Mouse (Mus musculus) testis, adult 2 months (tissue): ENCODE data around the gene Cd300lb.

Source experiments
- CTCF ChIP-seq: fragments of 200-500 bp; IDR thresholded peaks from 2 replicates; pipeline ENCODE4 v1.5.1; 2012; ENCODE audit warnings: low read depth, mild to moderate bottlenecking, inconsistent platforms, low read length, moderate library complexity; ENCODE audit not compliant: control insufficient read depth, insufficient read depth, insufficient replicate concordance
- POLR2A ChIP-seq: fragments of 200-500 bp; IDR thresholded peaks from 2 replicates; pipeline ENCODE4 v1.6.1; 2012; ENCODE audit warnings: low read depth, mild to moderate bottlenecking, inconsistent platforms, low read length, moderate library complexity; ENCODE audit not compliant: control insufficient read depth

DNA sequence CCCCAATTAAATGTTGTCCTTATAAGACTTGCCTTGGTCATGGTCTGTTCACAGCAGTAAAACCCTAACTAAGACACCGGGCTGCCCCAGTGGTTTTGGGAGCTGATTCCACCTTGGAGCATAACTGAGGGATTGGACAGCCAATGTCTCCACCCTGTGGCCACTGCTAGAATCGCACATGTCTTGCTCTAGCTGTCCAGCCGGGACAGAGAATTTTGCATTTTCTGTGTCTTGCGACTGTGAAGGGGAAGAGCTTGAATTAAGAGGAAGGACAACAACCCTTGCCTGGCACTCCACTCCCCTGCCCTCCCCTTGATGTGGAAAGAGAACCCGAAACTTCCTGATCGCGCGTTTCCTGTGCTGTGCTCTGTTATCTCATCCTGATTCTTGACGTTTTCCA is 21.3 kb downstream of the Cd300lb start:
- TF ChIP-seq CTCF (peak; percentile 81), POLR2A (no peak)
